Mouse (Mus musculus) bone marrow, adult 2 months (tissue): Measurements from ENCODE around the gene 9930021J03Rik. TPM values are rescaled to one million over a fixed set of nuclear protein-coding genes. Genes with fewer than 3 reads are reported as not detected.

Experiments
- H3K27ac ChIP-seq: fragments of 200-500 bp; 2 replicates; pipeline ENCODE4 v1.5.1; 2012; ENCODE audit warnings: low read depth, mild to moderate bottlenecking, control low read depth, inconsistent platforms, low read length; ENCODE audit not compliant: control insufficient read depth, poor library complexity, insufficient read depth
- H3K4me1 ChIP-seq: fragments of 200-500 bp; 2 replicates; pipeline ENCODE4 v1.6.1; 2011; ENCODE audit warnings: low read length; ENCODE audit not compliant: control insufficient read depth, insufficient read depth
- H3K4me3 ChIP-seq: fragments of 200-500 bp; replicated peaks from 2 replicates; pipeline ENCODE3; 2011; ENCODE audit warnings: mild to moderate bottlenecking, low read depth, low read length, control low read depth; ENCODE audit not compliant: control insufficient read depth
- CTCF ChIP-seq: fragments of 200-500 bp; IDR thresholded peaks from 2 replicates; pipeline ENCODE4 v1.5.1; 2011; ENCODE audit warnings: low read length, control low read depth; ENCODE audit not compliant: control insufficient read depth, insufficient read depth
- POLR2A ChIP-seq: fragments of 200-500 bp; IDR thresholded peaks from 2 replicates; pipeline ENCODE4 v1.6.1; 2011; ENCODE audit warnings: low read depth, mild to moderate bottlenecking, control low read depth, low read length, borderline replicate concordance; ENCODE audit not compliant: control insufficient read depth
- WGBS: fragments of 180-500 bp; shearing (Covaris S2); methylation state at CpG from one replicate; pipeline ENCODE4 v1.1.7; 2018; 5-methylcytosine and 5-hydroxymethylcytosine counted together
- polyA plus RNA-seq: library from polyadenylated mRNA; stranded (reverse); fragments of >200 nt; gene quantifications from 2 replicates; pipeline ENCODE4 v1.2.4, GENCODE M21; 2011; ENCODE audit warnings: low replicate concordance; ENCODE audit not compliant: missing spikeins, insufficient read depth, insufficient read length

9930021J03Rik gene
- polyA plus RNA-seq, 1 experiment = 9.4 TPM

- no peak for TF ChIP-seq CTCF
- no peak for TF ChIP-seq POLR2A
- no peak within 1 kb of the TSS for H3K27ac ChIP-seq
- 58% methylated on average over 3 of the region's 3 CpGs for WGBS
- H3K4me1 ChIP-seq = no peaks in the 10 kb centered on the region
- no peak within 1 kb of the TSS for H3K4me3 ChIP-seq
Measured at GRCm38 (mm10) chr19:29697245-29697874, 108.4 kb downstream of the 9930021J03Rik start, which contains the start of gene Mlana. Gene Mlana, plus strand, starts transcription at chr19:29697824.

GRCm38 (mm10) chr19:29696840-29697239, 108.9 kb downstream of the 9930021J03Rik start:
- no peak overlapping the region for H3K27ac ChIP-seq
- no peak overlapping the region for H3K4me3 ChIP-seq
- TF ChIP-seq CTCF (no peak), POLR2A (no peak)
- H3K4me1 ChIP-seq = no peaks in the 10 kb centered on the region

- 76% methylated on average over 4 of the region's 4 CpGs for WGBS
Measured at GRCm38 (mm10) chr19:29696309-29696708, 109.5 kb downstream of the 9930021J03Rik start.

GRCm38 (mm10) chr19:29695071-29695470, 110.7 kb downstream of the 9930021J03Rik start:
- no peak overlapping the region for H3K27ac ChIP-seq
- no peaks in the 10 kb centered on the region for H3K4me1 ChIP-seq
- H3K4me3 ChIP-seq = no peak overlapping the region
- 88% methylated on average over 10 of the region's 10 CpGs for WGBS
- TF ChIP-seq CTCF (no peak), POLR2A (no peak)

More at GRCm38 (mm10) chr19:29696309-29696708, 109.5 kb downstream of the 9930021J03Rik start:
- Histone ChIP-seq H3K27ac (no peak overlapping the region), H3K4me3 (no peak overlapping the region), H3K4me1 (no peaks in the 10 kb centered on the region)
- TF ChIP-seq POLR2A (no peak), CTCF (no peak)

GRCm38 (mm10) chr19:29683844-29684540, 121.8 kb downstream of the 9930021J03Rik start:
- no peak overlapping the region for H3K4me3 ChIP-seq
- H3K4me1 ChIP-seq = no peaks in the 10 kb centered on the region
- WGBS = 53% methylated on average over 16 of the region's 16 CpGs
- H3K27ac ChIP-seq = no peak overlapping the region
- TF ChIP-seq POLR2A (no peak), CTCF (peak; percentile 84)

GRCm38 (mm10) chr19:29680182-29681152, 125.3 kb downstream of the 9930021J03Rik start:
- TF ChIP-seq CTCF (no peak), POLR2A (no peak)
- Histone ChIP-seq H3K27ac (no peak overlapping the region), H3K4me3 (no peak overlapping the region), H3K4me1 (peaks cover 3% of the 10 kb centered on the region; the same call in 1 of the 2 replicates)
- 76% methylated on average over 13 of the region's 13 CpGs for WGBS

- H3K4me1 ChIP-seq = peaks cover 3% of the 10 kb centered on the region; the same call in 1 of the 2 replicates
- TF ChIP-seq CTCF (no peak), POLR2A (no peak)
- no peak overlapping the region for H3K4me3 ChIP-seq
- WGBS = 59% methylated on average over 6 of the region's 6 CpGs
- no peak overlapping the region for H3K27ac ChIP-seq
Measured at GRCm38 (mm10) chr19:29678181-29678778, 127.5 kb downstream of the 9930021J03Rik start.
